Mouse (Mus musculus) intestine, postnatal 0 days (tissue): ENCODE data around the gene Pemt. TPM values are rescaled to one million over a fixed set of nuclear protein-coding genes. Genes with fewer than 3 reads are reported as not detected.

Source experiments
- ATAC-seq: fragments of 200-750 bp; cut with Nextera tagmentation; 2 replicates; pipeline ENCODE4 v1.8.0; 2017; ENCODE audit warnings: mild to moderate bottlenecking, moderate TSS enrichment, moderate library complexity
- H3K27ac ChIP-seq: fragments of 300-500 bp; sonication (generic); 2 replicates; pipeline ENCODE4 v1.5.1; 2014; ENCODE audit warnings: mild to moderate bottlenecking, low read depth, low read length, moderate library complexity
- H3K27me3 ChIP-seq: fragments of 300-500 bp; sonication (generic); replicated peaks from 2 replicates; pipeline ENCODE4 v1.6.1; 2014; ENCODE audit warnings: low read length, mixed read lengths; ENCODE audit not compliant: control insufficient read depth, insufficient read depth
- H3K36me3 ChIP-seq: fragments of 300-500 bp; sonication (generic); 2 replicates; pipeline ENCODE4 v1.6.1; 2014; ENCODE audit warnings: mild to moderate bottlenecking, moderate library complexity; ENCODE audit not compliant: control insufficient read depth, insufficient read depth
- H3K4me1 ChIP-seq: fragments of 300-500 bp; sonication (generic); replicated peaks from 2 replicates; pipeline ENCODE4 v1.6.1; 2014; ENCODE audit warnings: antibody characterized with exemption, low read length, mixed read lengths; ENCODE audit not compliant: control insufficient read depth, insufficient read depth
- H3K4me2 ChIP-seq: fragments of 300-500 bp; sonication (generic); replicated peaks from 2 replicates; pipeline ENCODE4 v1.6.1; 2014; ENCODE audit warnings: low read depth, mild to moderate bottlenecking, moderate library complexity
- H3K4me3 ChIP-seq: fragments of 300-500 bp; sonication (generic); 2 replicates; pipeline ENCODE4 v1.5.1; 2014; ENCODE audit warnings: low read depth, low read length
- H3K9ac ChIP-seq: fragments of 300-500 bp; sonication (generic); 2 replicates; pipeline ENCODE4 v1.6.1; 2014; ENCODE audit warnings: mild to moderate bottlenecking, low read depth, low read length
- H3K9me3 ChIP-seq: fragments of 300-500 bp; sonication (generic); 2 replicates; pipeline ENCODE4 v1.6.1; 2016; ENCODE audit warnings: mixed run types; ENCODE audit not compliant: control insufficient read depth
- CTCF ChIP-seq: sonication (generic); IDR thresholded peaks from 2 replicates; pipeline ENCODE4 v1.5.1; 2016; ENCODE audit warnings: low read depth, mild to moderate bottlenecking, control low read depth, antibody characterized with exemption, moderate library complexity
- WGBS: fragments of 180-500 bp; shearing (Covaris S2); extraction: QIAGEN DNeasy Blood & Tissue Kit; methylation state at CpG from one replicate; pipeline ENCODE4 v1.1.7; 2014; 5-methylcytosine and 5-hydroxymethylcytosine counted together
- polyA plus RNA-seq: library from polyadenylated mRNA; unstranded; fragments of >200 nt; fragmentation: Nextera tagmentation; extraction: Ambion mirVana; gene quantifications from 2 replicates; pipeline ENCODE4 v1.2.1, GENCODE M21; 2015

The Pemt gene
- polyA plus RNA-seq, 1 experiment from 2014 or later: 5.0 TPM

- ATAC-seq: no peak
- WGBS: 55% methylated on average over 8 of the region's 8 CpGs
Measured at GRCm38 (mm10) chr11:59991365-59991764, 54.9 kb downstream of the Pemt start.

GRCm38 (mm10) chr11:59989406-59989805, 56.9 kb downstream of the Pemt start:
- 76% methylated on average over 1 of the region's 1 CpGs for WGBS
- Histone ChIP-seq H3K9ac (no peak overlapping the region), H3K4me3 (no peak overlapping the region), H3K36me3 (no peaks in the 10 kb centered on the region), H3K27me3 (no peaks in the 10 kb centered on the region), H3K9me3 (no peaks in the 10 kb centered on the region), H3K4me2 (no peak overlapping the region), H3K4me1 (0 out of 2 replicates have a peak, but pooled peaks cover 5% of the 10 kb centered on the region), H3K27ac (no peak overlapping the region)
- no peak for ATAC-seq
- TF ChIP-seq CTCF: no peak

More at GRCm38 (mm10) chr11:59991365-59991764, 54.9 kb downstream of the Pemt start:
- Histone ChIP-seq H3K36me3 (no peaks in the 10 kb centered on the region), H3K27ac (no peak overlapping the region), H3K4me2 (no peak overlapping the region), H3K9ac (no peak overlapping the region), H3K9me3 (no peaks in the 10 kb centered on the region), H3K4me3 (no peak overlapping the region), H3K27me3 (no peaks in the 10 kb centered on the region), H3K4me1 (0 out of 2 replicates have a peak, but pooled peaks cover 5% of the 10 kb centered on the region)
- no peak for TF ChIP-seq CTCF

GRCm38 (mm10) chr11:59977831-59978230, 68.5 kb downstream of the Pemt start:
- H3K4me1 ChIP-seq: no peaks in the 10 kb centered on the region
- H3K4me3 ChIP-seq: no peak overlapping the region
- no peaks in the 10 kb centered on the region for H3K9me3 ChIP-seq
- no peak for TF ChIP-seq CTCF
- no peak overlapping the region for H3K27ac ChIP-seq
- no peak overlapping the region for H3K4me2 ChIP-seq
- H3K27me3 ChIP-seq: peaks cover 4% of the 10 kb centered on the region; the same call in 1 of the 2 replicates
- no peaks in the 10 kb centered on the region for H3K36me3 ChIP-seq
- H3K9ac ChIP-seq: no peak overlapping the region
- WGBS: 77% methylated on average over 5 of the region's 5 CpGs
- no peak for ATAC-seq

GRCm38 (mm10) chr11:59975241-59975640, 71.0 kb downstream of the Pemt start:
- Histone ChIP-seq H3K36me3 (no peaks in the 10 kb centered on the region), H3K4me2 (no peak overlapping the region), H3K4me3 (no peak overlapping the region), H3K4me1 (no peaks in the 10 kb centered on the region), H3K27me3 (peaks cover 3% of the 10 kb centered on the region; the same call in 1 of the 2 replicates), H3K9me3 (no peaks in the 10 kb centered on the region), H3K27ac (no peak overlapping the region), H3K9ac (no peak overlapping the region)
- WGBS: 64% methylated on average over 10 of the region's 10 CpGs
- no peak for ATAC-seq
- no peak for TF ChIP-seq CTCF

GRCm38 (mm10) chr11:59973389-59973788, 72.9 kb downstream of the Pemt start:
- H3K4me3 ChIP-seq: no peak overlapping the region
- H3K9ac ChIP-seq: no peak overlapping the region
- H3K9me3 ChIP-seq: no peaks in the 10 kb centered on the region
- 92% methylated on average over 5 of the region's 5 CpGs for WGBS
- H3K36me3 ChIP-seq: no peaks in the 10 kb centered on the region
- no peaks in the 10 kb centered on the region for H3K4me1 ChIP-seq
- H3K27ac ChIP-seq: no peak overlapping the region
- TF ChIP-seq CTCF: no peak
- no peak overlapping the region for H3K4me2 ChIP-seq
- ATAC-seq: no peak
- peaks cover 12% of the 10 kb centered on the region; the same call in 1 of the 2 replicates for H3K27me3 ChIP-seq

- no peaks in the 10 kb centered on the region for H3K36me3 ChIP-seq
- no peak for ATAC-seq
- no peak overlapping the region for H3K9ac ChIP-seq
- H3K4me3 ChIP-seq: no peak overlapping the region
- H3K27ac ChIP-seq: no peak overlapping the region
- no peaks in the 10 kb centered on the region for H3K4me1 ChIP-seq
- H3K4me2 ChIP-seq: no peak overlapping the region
- TF ChIP-seq CTCF: no peak
- H3K9me3 ChIP-seq: no peaks in the 10 kb centered on the region
- 48% methylated on average over 2 of the region's 2 CpGs for WGBS
- H3K27me3 ChIP-seq: peaks cover 18% of the 10 kb centered on the region; the same call in 1 of the 2 replicates
Measured at GRCm38 (mm10) chr11:59971691-59972090, 74.6 kb downstream of the Pemt start.

GRCm38 (mm10) chr11:59970780-59971179, 75.5 kb downstream of the Pemt start:
- Histone ChIP-seq H3K4me1 (no peaks in the 10 kb centered on the region), H3K27ac (no peak overlapping the region), H3K9ac (no peak overlapping the region), H3K36me3 (no peaks in the 10 kb centered on the region), H3K27me3 (peaks cover 18% of the 10 kb centered on the region; the same call in 1 of the 2 replicates), H3K9me3 (no peaks in the 10 kb centered on the region), H3K4me2 (no peak overlapping the region), H3K4me3 (no peak overlapping the region)
- TF ChIP-seq CTCF: no peak
- WGBS: 69% methylated on average over 5 of the region's 5 CpGs
- no peak for ATAC-seq
